Mouse (Mus musculus) bone marrow, adult 2 months (tissue): ENCODE results near the gene Nfix. TPM values are rescaled to one million over a fixed set of nuclear protein-coding genes. Genes with fewer than 3 reads are reported as not detected.
A peak's percentile ranks its signal among the peaks of the same experiment; 100 is the strongest.

ENCODE experiments used
- H3K27ac ChIP-seq: fragments of 200-500 bp; 2 replicates; pipeline ENCODE4 v1.5.1; 2012; ENCODE audit warnings: low read depth, mild to moderate bottlenecking, control low read depth, inconsistent platforms, low read length; ENCODE audit not compliant: control insufficient read depth, poor library complexity, insufficient read depth
- H3K4me1 ChIP-seq: fragments of 200-500 bp; 2 replicates; pipeline ENCODE4 v1.6.1; 2011; ENCODE audit warnings: low read length; ENCODE audit not compliant: control insufficient read depth, insufficient read depth
- H3K4me3 ChIP-seq: fragments of 200-500 bp; replicated peaks from 2 replicates; pipeline ENCODE3; 2011; ENCODE audit warnings: mild to moderate bottlenecking, low read depth, low read length, control low read depth; ENCODE audit not compliant: control insufficient read depth
- CTCF ChIP-seq: fragments of 200-500 bp; IDR thresholded peaks from 2 replicates; pipeline ENCODE4 v1.5.1; 2011; ENCODE audit warnings: low read length, control low read depth; ENCODE audit not compliant: control insufficient read depth, insufficient read depth
- POLR2A ChIP-seq: fragments of 200-500 bp; IDR thresholded peaks from 2 replicates; pipeline ENCODE4 v1.6.1; 2011; ENCODE audit warnings: low read depth, mild to moderate bottlenecking, control low read depth, low read length, borderline replicate concordance; ENCODE audit not compliant: control insufficient read depth
- WGBS: fragments of 180-500 bp; shearing (Covaris S2); methylation state at CpG from one replicate; pipeline ENCODE4 v1.1.7; 2018; 5-methylcytosine and 5-hydroxymethylcytosine counted together
- polyA plus RNA-seq: library from polyadenylated mRNA; stranded (reverse); fragments of >200 nt; gene quantifications from 2 replicates; pipeline ENCODE4 v1.2.4, GENCODE M21; 2011; ENCODE audit warnings: low replicate concordance; ENCODE audit not compliant: missing spikeins, insufficient read depth, insufficient read length

Gene Nfix
- polyA plus RNA-seq, 1 experiment = 20.6 TPM

GRCm38 (mm10) chr8:84657203-84657602, 142.9 kb downstream of the Nfix start:
- Histone ChIP-seq H3K4me3 (no peak overlapping the region), H3K4me1 (peaks cover 4% of the 10 kb centered on the region), H3K27ac (peak overlapping the region; percentile 35; the same call in 1 of the 2 replicates)
- no peak for TF ChIP-seq POLR2A
- TF ChIP-seq CTCF = no peak

- Histone ChIP-seq H3K27ac (peak overlapping the region; percentile 35), H3K4me1 (peaks cover 4% of the 10 kb centered on the region), H3K4me3 (peak overlapping the region; percentile 62)
- peak; percentile 35; the same call in 1 of the 2 replicates for TF ChIP-seq POLR2A
- no peak for TF ChIP-seq CTCF
- WGBS = under 1% methylated on average over 23 of the region's 23 CpGs
Measured at GRCm38 (mm10) chr8:84656641-84657126, 143.5 kb downstream of the Nfix start.

DNA sequence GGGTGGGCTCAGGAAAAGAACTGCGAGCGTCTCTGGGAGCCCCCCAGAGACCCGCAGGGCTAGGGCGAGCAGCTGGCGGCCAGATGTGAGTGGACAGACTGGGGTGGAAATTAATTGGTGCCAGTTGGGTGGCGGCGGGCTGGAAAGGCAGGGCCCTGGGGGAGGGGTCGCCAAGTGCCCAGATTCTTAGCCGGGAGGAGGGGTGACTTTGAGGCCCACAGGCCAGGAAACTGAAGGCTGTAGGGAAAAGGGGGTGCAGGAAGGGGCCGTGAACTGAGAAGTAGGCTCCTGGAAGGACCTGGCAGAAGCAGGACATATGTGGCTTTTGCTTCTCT, 144.0 kb downstream of the Nfix start:
- H3K4me1 ChIP-seq = peaks cover 4% of the 10 kb centered on the region
- no peak for TF ChIP-seq CTCF
- 4% methylated on average over 10 of the region's 10 CpGs for WGBS
- H3K27ac ChIP-seq = peak overlapping the region; percentile 35; the same call in 1 of the 2 replicates
- peak overlapping the region; percentile 28 for H3K4me3 ChIP-seq

DNA sequence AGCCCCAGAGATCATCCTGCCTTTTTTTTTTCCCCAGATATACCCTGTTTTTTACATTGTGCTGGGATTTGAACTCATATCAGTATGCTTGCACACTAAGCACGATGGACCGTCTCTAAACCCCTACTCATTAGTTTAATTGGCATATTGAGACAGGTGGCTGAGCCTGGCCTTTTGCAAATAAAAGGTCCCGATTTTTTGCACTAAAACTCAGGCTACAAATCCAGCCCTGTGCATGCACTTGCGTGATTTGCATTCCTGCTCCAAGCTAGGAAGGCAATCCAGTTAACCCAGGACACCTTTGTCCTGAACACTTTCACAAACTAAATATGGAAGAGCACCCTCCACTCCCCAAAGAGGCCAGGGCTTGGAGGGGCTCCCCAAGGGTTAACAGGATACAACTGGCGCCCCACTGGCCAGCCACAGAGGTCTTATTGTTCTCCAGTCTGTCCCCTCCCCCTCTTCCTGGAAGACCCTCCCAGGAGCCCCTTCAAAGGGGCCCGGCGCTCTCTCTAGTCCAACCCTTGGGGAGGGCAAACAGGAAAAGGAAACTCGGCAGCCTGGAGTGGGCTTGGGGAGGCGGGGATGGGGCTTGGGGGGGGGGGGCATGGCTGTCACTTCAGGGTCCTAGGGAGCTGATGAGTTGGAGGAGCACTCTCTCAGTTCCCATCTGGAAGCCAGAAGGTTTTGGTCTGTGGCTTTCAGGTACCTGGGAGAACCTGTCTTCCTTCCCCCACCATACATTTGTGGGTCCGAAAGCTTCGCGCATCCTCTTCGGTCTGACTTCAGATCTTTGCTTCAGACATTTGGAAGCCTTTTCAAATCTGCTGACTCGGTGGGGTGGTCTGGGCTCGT, 144.6 kb downstream of the Nfix start:
- TF ChIP-seq POLR2A (no peak), CTCF (no peak)
- no peak overlapping the region; the same call in 1 of the 2 replicates for H3K27ac ChIP-seq
- H3K4me3 ChIP-seq = no peak overlapping the region
- peaks cover 4% of the 10 kb centered on the region for H3K4me1 ChIP-seq
- 11% methylated on average over 15 of the region's 15 CpGs for WGBS

DNA sequence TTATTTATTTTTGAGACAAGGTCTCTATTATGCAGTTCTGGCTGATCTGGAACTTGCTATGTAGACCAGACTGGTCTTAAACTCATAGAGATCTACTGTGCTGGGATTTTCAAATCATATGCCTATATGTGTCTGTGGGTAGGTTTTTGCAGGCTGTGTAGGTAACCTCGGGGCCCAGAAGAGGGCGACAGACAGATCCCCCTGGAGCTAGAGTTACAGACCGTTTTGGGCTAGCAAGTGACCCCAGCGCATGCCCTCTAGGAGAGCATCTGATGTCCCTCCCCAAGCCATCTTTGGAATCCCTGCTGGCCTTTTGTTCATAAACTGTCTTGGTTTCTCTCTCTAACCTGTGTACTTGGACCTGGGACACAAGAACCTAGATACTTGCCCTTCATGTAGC, 145.5 kb downstream of the Nfix start:
- H3K27ac ChIP-seq = no peak overlapping the region
- peaks cover 1% of the 10 kb centered on the region; the same call in 1 of the 2 replicates for H3K4me1 ChIP-seq
- TF ChIP-seq CTCF (peak; percentile 40; the same call in 1 of the 2 replicates), POLR2A (no peak)
- H3K4me3 ChIP-seq = no peak overlapping the region
- 58% methylated on average over 4 of the region's 4 CpGs for WGBS

DNA sequence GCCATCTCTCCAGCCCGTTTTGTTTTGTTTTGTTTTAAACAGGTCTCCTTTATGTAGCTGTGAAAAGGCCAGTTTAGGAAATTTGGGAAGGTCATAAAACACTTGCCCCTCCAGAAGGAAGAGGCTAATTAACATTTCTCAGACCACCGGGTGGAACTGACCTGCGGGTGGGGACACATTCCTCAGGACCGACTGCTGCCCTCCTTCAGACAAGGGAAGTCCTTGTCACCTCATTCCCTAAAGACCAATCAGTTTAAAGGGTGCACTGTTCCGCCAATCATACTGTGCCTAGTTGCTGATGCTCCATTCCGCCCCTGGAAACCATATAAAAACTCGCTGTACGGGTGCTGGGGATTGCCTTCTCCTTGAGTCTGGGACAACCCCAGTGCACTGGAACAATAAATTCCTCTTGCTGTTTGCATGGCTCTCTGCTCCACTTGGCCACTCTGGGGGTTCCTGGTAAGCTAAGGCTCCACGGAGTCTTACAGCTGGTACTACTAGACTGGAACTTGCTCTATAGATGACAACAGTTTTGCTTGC, 147.0 kb downstream of the Nfix start:
- TF ChIP-seq POLR2A (no peak), CTCF (no peak)
- 73% methylated on average over 9 of the region's 9 CpGs for WGBS
- Histone ChIP-seq H3K4me1 (peaks cover 1% of the 10 kb centered on the region; the same call in 1 of the 2 replicates), H3K27ac (no peak overlapping the region), H3K4me3 (no peak overlapping the region)

- WGBS = 79% methylated on average over 3 of the region's 3 CpGs
- Histone ChIP-seq H3K27ac (no peak overlapping the region), H3K4me3 (no peak overlapping the region), H3K4me1 (no peaks in the 10 kb centered on the region)
- TF ChIP-seq CTCF (no peak), POLR2A (no peak)
Measured at GRCm38 (mm10) chr8:84650213-84650612, 149.9 kb downstream of the Nfix start.

Other genes starting within 250 kb of the Nfix start
- gene Ier2, start 137.5 kb downstream of the Nfix start, polyA plus RNA-seq = 13.2 and 49.9 TPM in 2 replicates
- gene Trmt1, start 114.0 kb downstream of the Nfix start, polyA plus RNA-seq = 78.9 and 134 TPM in 2 replicates
- gene Nacc1, start 112.5 kb downstream of the Nfix start, polyA plus RNA-seq = 14.6 and 26.2 TPM in 2 replicates
- 59.2 and 125 TPM in 2 replicates for gene Lyl1, start 98.9 kb downstream of the Nfix start, polyA plus RNA-seq
- 12.0 and 27.2 TPM in 2 replicates for gene G430095P16Rik, start 77.3 kb downstream of the Nfix start, polyA plus RNA-seq
- gene Dand5, start 22.5 kb upstream of the Nfix start, polyA plus RNA-seq = 2.2 and 3.3 TPM in 2 replicates
- gene Gadd45gip1, start 31.2 kb upstream of the Nfix start, polyA plus RNA-seq = 9.2 and 20.5 TPM in 2 replicates
- 169 and 222 TPM in 2 replicates for gene Rad23a, start 40.3 kb upstream of the Nfix start, polyA plus RNA-seq
- gene Calr, start 46.6 kb upstream of the Nfix start, polyA plus RNA-seq = 342 and 475 TPM in 2 replicates
- gene Farsa, start 56.6 kb upstream of the Nfix start, polyA plus RNA-seq = 36.6 and 59.1 TPM in 2 replicates
- gene Syce2, start 71.8 kb upstream of the Nfix start, polyA plus RNA-seq = 32.6 and 36.7 TPM in 2 replicates
- gene Gcdh, start 93.6 kb upstream of the Nfix start, polyA plus RNA-seq = 19.1 and 33.0 TPM in 2 replicates
- 142 and 168 TPM in 2 replicates for gene Klf1, start 101.6 kb upstream of the Nfix start, polyA plus RNA-seq
- 35.0 and 54.0 TPM in 2 replicates for gene Dnase2a, start 108.2 kb upstream of the Nfix start, polyA plus RNA-seq
- gene Mast1, start 137.0 kb upstream of the Nfix start, polyA plus RNA-seq = not detected in 2 replicates
- gene Rtbdn, start 146.6 kb upstream of the Nfix start, polyA plus RNA-seq = not detected in 2 replicates
- not detected in 2 replicates for gene Gm49661, start 169.1 kb upstream of the Nfix start, polyA plus RNA-seq
- gene Prdx2, start 169.2 kb upstream of the Nfix start, polyA plus RNA-seq = 1,113 and 1,804 TPM in 2 replicates
- gene Rnaseh2a, start 169.4 kb upstream of the Nfix start, polyA plus RNA-seq = 40.8 and 54.9 TPM in 2 replicates
- 11.1 and 18.4 TPM in 2 replicates for gene Junb, start 178.4 kb upstream of the Nfix start, polyA plus RNA-seq
- 3.5 and 7.3 TPM in 2 replicates for gene Hook2, start 190.3 kb upstream of the Nfix start, polyA plus RNA-seq
- not detected in 2 replicates for gene Best2, start 214.2 kb upstream of the Nfix start, polyA plus RNA-seq
- gene Asna1, start 224.9 kb upstream of the Nfix start, polyA plus RNA-seq = 20.7 and 46.6 TPM in 2 replicates
- 240 and 300 TPM in 2 replicates for gene Trir, start 226.5 kb upstream of the Nfix start, polyA plus RNA-seq
- 35.5 and 49.9 TPM in 2 replicates for gene Tnpo2, start 236.6 kb upstream of the Nfix start, polyA plus RNA-seq